Mouse (Mus musculus) limb, embryonic 11.5 days (tissue): Measurements from ENCODE around the gene Cadps. TPM values are rescaled to one million over a fixed set of nuclear protein-coding genes. Genes with fewer than 3 reads are reported as not detected.

Source experiments
- ATAC-seq: fragments of 200-750 bp; cut with Nextera tagmentation; 2 replicates; pipeline ENCODE4 v1.8.0; 2017; ENCODE audit warnings: low read depth; ENCODE audit not compliant: insufficient number of reproducible peaks, low FRiP score, low TSS enrichment
- DNase-seq: peaks from one replicate; pipeline ENCODE4 v3.0.0-alpha.2; 2015; ENCODE audit warnings: low spot score
- H3K27ac ChIP-seq: fragments of 300-500 bp; sonication (generic); replicated peaks from 2 replicates; pipeline ENCODE4 v1.5.1; 2014; ENCODE audit warnings: low read depth, mild to moderate bottlenecking, low read length
- H3K27me3 ChIP-seq: fragments of 300-500 bp; sonication (generic); 2 replicates; pipeline ENCODE4 v1.6.1; 2014; ENCODE audit warnings: mild to moderate bottlenecking, low read length, mixed read lengths; ENCODE audit not compliant: control insufficient read depth, insufficient read depth
- H3K36me3 ChIP-seq: fragments of 300-500 bp; sonication (generic); 2 replicates; pipeline ENCODE4 v1.6.1; 2014; ENCODE audit warnings: mild to moderate bottlenecking, low read length, moderate library complexity, mixed read lengths; ENCODE audit not compliant: control insufficient read depth, insufficient read depth
- H3K4me1 ChIP-seq: fragments of 300-500 bp; sonication (generic); 2 replicates; pipeline ENCODE4 v1.6.1; 2014; ENCODE audit warnings: low read length, mixed read lengths; ENCODE audit not compliant: control insufficient read depth, insufficient read depth
- H3K4me2 ChIP-seq: fragments of 300-500 bp; sonication (generic); 2 replicates; pipeline ENCODE4 v1.6.1; 2014; ENCODE audit warnings: low read depth, mild to moderate bottlenecking, moderate library complexity; ENCODE audit not compliant: severe bottlenecking
- H3K4me3 ChIP-seq: fragments of 300-500 bp; sonication (generic); 2 replicates; pipeline ENCODE4 v1.5.1; 2014; ENCODE audit warnings: low read depth, low read length
- H3K9ac ChIP-seq: fragments of 300-500 bp; sonication (generic); 2 replicates; pipeline ENCODE4 v1.6.1; 2014; ENCODE audit warnings: mild to moderate bottlenecking, low read length
- H3K9me3 ChIP-seq: fragments of 300-500 bp; sonication (generic); 2 replicates; pipeline ENCODE4 v1.6.1; 2016; ENCODE audit warnings: low read length; ENCODE audit not compliant: control insufficient read depth
- WGBS: fragments of 180-500 bp; shearing (Covaris S2); extraction: QIAGEN DNeasy Blood & Tissue Kit; methylation state at CpG from one replicate; pipeline ENCODE4 v1.1.7; 2014; 5-methylcytosine and 5-hydroxymethylcytosine counted together
- polyA plus RNA-seq: library from polyadenylated mRNA; unstranded; fragments of >200 nt; fragmentation: Nextera tagmentation; extraction: Ambion mirVana; gene quantifications from 2 replicates; pipeline ENCODE4 v1.2.1, GENCODE M21; 2014

The Cadps gene
- polyA plus RNA-seq, 1 experiment from 2014 or later = 0.36 TPM

DNA sequence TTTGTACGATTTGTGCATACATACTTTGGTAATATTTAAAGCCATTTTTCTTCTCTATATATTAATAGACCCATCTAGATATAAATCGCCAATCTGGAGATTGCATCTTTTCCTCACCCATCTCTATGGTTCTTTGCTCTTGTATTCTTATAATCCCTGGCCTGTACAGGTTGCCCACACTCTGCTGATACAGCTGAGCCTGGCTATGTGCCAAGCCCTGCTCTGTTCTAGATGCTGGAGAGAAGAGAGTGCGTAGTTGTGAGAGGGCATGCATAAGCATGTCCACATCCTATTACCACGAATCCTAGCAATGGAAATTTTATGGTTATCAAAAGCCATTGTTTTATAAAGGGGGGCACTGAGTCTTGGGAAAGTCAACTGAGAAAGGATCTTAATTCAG, 360.7 kb downstream of the Cadps start:
- no peaks in the 10 kb centered on the region for H3K27me3 ChIP-seq
- 88% methylated on average over 4 of the region's 4 CpGs for WGBS

DNA sequence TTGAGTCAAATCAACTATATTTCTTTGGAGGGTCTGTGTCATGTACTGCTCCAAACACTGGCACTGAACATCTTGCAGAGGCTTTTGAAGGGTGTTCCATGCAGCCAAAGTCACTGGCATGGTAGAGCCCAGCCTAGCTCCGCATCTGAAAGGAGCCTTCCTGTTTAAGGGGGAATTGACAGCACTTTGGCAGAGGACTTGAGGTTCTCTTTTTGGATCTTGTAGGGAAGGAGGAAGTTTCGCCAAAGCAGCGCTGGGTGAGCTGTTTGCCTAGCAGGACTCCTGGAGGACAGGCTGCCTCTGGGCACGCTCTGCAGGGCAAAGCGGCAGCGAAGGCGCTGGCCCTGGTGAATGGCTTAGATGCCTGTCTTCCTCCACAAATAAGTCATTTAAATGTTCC, 363.2 kb downstream of the Cadps start:
- DNase-seq (no peak), ATAC-seq (no peak)
- H3K4me2 ChIP-seq = no peak overlapping the region
- H3K36me3 ChIP-seq = no peaks in the 10 kb centered on the region
- 54% methylated on average over 7 of the region's 7 CpGs for WGBS
- H3K4me1 ChIP-seq = 0 out of 2 replicates have a peak, but pooled peaks cover 2% of the 10 kb centered on the region
- H3K9ac ChIP-seq = no peak overlapping the region
- H3K4me3 ChIP-seq = no peak overlapping the region
- no peaks in the 10 kb centered on the region for H3K9me3 ChIP-seq
- no peak overlapping the region for H3K27ac ChIP-seq
- no peaks in the 10 kb centered on the region for H3K27me3 ChIP-seq

More for the DNA sequence above, 360.7 kb downstream of the Cadps start:
- H3K4me1 ChIP-seq = no peaks in the 10 kb centered on the region
- H3K9ac ChIP-seq = no peak overlapping the region
- DNase-seq (no peak), ATAC-seq (no peak)
- no peak overlapping the region for H3K4me3 ChIP-seq
- no peaks in the 10 kb centered on the region for H3K36me3 ChIP-seq
- H3K4me2 ChIP-seq = no peak overlapping the region
- no peaks in the 10 kb centered on the region for H3K9me3 ChIP-seq
- H3K27ac ChIP-seq = no peak overlapping the region

DNA sequence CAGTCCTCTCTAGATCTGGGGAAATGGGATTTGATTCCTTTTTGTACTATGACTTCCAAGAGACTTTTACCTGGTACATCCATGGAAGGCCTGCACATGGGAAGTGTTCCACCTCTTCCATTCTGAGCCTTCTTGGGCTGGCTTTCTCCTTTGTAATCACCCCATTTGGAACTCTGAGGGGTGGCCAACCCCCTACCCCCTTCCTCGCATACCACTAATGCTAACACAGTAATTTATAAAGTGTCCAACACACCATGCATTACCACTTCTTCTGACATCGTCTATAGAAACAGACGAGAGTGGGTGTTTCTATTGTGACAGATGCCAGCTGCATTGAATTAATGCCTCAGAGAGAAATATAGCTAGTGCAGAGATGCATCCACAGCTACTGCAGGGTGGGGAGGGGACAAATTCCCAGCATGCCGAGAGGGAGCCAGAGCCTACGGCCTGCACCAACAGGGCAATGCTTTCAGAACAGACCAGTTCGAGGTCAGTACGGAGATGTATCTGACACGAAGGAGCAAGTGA, 367.8 kb downstream of the Cadps start:
- ATAC-seq = no peak
- 36% methylated on average over 8 of the region's 8 CpGs for WGBS
- no peak overlapping the region for H3K27ac ChIP-seq

DNA sequence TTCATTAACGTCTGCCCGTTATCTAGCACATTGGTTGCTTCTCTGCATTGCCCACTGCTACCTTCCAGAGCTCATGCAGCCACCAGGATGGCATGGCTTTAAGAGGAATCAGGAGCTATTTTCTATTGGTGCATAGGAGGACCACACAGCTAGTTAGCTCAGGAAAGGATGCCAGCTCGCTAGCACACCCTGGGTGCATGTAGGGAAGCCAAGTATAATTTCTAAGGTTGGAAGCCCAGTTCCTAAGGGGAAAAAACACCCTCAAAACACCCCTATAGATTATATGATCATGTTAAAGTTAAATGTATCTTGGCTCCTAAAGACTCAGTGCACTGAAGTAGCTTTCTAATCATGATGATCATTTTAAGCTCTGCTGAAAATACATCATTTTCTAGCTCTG, 372.1 kb downstream of the Cadps start:
- H3K9me3 ChIP-seq = no peaks in the 10 kb centered on the region
- no peak overlapping the region for H3K4me3 ChIP-seq
- no peak overlapping the region for H3K9ac ChIP-seq
- no peak overlapping the region for H3K27ac ChIP-seq
- no peak overlapping the region for H3K4me2 ChIP-seq
- 63% methylated on average over 3 of the region's 3 CpGs for WGBS
- H3K36me3 ChIP-seq = no peaks in the 10 kb centered on the region
- DNase-seq = no peak
- H3K4me1 ChIP-seq = 0 out of 2 replicates have a peak, but pooled peaks cover 2% of the 10 kb centered on the region
- H3K27me3 ChIP-seq = no peaks in the 10 kb centered on the region
- ATAC-seq = no peak

More for the DNA sequence above, 367.8 kb downstream of the Cadps start:
- Histone ChIP-seq H3K9me3 (no peaks in the 10 kb centered on the region), H3K9ac (no peak overlapping the region), H3K4me3 (no peak overlapping the region), H3K4me2 (no peak overlapping the region), H3K36me3 (no peaks in the 10 kb centered on the region), H3K27me3 (no peaks in the 10 kb centered on the region), H3K4me1 (0 out of 2 replicates have a peak, but pooled peaks cover 2% of the 10 kb centered on the region)
- DNase-seq = no peak

DNA sequence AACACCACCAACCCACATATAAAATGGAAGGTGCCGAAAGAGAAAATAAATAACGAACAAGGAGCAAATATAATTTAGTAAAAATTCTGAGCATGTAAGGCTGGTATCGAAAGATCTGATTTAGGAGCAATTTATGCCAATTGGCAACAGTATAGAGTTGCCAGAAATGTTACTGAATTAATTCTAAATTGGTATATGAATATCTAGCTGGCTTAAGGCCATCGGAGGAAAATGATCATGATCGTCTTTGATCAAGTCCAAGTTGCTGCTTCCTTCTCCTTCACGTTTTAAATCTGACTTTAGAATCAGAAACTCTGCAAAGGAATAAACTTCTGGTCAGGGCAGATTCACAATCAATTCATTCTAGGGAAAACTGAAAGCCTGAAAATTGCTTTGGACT, 374.0 kb downstream of the Cadps start:
- Histone ChIP-seq H3K36me3 (no peaks in the 10 kb centered on the region), H3K27me3 (no peaks in the 10 kb centered on the region), H3K4me2 (no peak overlapping the region), H3K4me3 (no peak overlapping the region), H3K9ac (no peak overlapping the region), H3K4me1 (no peaks in the 10 kb centered on the region), H3K27ac (no peak overlapping the region), H3K9me3 (no peaks in the 10 kb centered on the region)
- DNase-seq = no peak
- 90% methylated on average over 6 of the region's 6 CpGs for WGBS
- no peak for ATAC-seq

DNA sequence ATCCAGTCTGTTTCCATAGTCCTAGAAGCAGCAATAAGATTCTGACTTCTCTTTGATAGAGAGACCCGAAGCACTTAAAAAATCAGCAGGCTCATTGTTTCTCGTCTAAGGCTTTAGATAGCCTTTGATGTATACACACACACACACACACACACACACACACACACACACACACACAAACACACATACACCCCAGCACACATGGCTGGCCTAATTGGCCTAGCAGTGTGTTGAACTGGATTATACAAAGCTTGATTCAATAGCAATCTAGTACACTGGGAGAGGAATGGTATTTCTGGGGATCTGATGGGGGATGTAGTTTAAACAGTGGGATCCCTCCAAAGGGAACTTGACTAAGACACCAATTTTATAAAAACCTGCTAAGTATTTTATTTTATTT, 381.9 kb downstream of the Cadps start:
- no peak overlapping the region for H3K27ac ChIP-seq
- no peaks in the 10 kb centered on the region for H3K36me3 ChIP-seq
- no peak overlapping the region for H3K9ac ChIP-seq
- no peaks in the 10 kb centered on the region for H3K27me3 ChIP-seq
- no peak for DNase-seq
- no peak overlapping the region for H3K4me2 ChIP-seq
- no peak overlapping the region for H3K4me3 ChIP-seq
- 45% methylated on average over 2 of the region's 2 CpGs for WGBS
- no peak for ATAC-seq
- H3K4me1 ChIP-seq = no peaks in the 10 kb centered on the region
- no peaks in the 10 kb centered on the region for H3K9me3 ChIP-seq

DNA sequence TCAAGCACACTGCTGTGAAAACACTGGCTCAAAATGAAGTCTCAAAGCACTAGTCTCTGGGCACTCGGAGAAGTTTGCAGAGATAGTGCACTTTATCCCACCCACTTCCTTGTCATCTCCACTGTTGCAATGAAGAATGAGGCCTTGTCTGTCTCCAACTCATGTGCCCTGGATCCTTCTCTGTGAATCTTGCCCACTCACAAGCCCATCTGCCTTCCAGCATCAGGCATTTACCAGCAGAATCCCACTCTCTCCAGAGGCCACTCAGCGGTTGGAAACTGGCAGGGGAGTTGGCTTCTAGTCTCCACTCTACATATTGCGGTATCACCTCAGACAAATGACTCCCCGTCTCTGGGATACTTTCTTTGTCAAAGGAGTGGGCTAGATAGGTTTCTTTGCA, 384.9 kb downstream of the Cadps start:
- DNase-seq = no peak
- no peak overlapping the region for H3K27ac ChIP-seq
- no peak overlapping the region for H3K4me3 ChIP-seq
- no peaks in the 10 kb centered on the region for H3K9me3 ChIP-seq
- 93% methylated on average over 4 of the region's 4 CpGs for WGBS
- ATAC-seq = no peak
- no peak overlapping the region for H3K4me2 ChIP-seq
- no peaks in the 10 kb centered on the region for H3K4me1 ChIP-seq
- no peaks in the 10 kb centered on the region for H3K36me3 ChIP-seq
- H3K27me3 ChIP-seq = no peaks in the 10 kb centered on the region
- H3K9ac ChIP-seq = no peak overlapping the region

DNA sequence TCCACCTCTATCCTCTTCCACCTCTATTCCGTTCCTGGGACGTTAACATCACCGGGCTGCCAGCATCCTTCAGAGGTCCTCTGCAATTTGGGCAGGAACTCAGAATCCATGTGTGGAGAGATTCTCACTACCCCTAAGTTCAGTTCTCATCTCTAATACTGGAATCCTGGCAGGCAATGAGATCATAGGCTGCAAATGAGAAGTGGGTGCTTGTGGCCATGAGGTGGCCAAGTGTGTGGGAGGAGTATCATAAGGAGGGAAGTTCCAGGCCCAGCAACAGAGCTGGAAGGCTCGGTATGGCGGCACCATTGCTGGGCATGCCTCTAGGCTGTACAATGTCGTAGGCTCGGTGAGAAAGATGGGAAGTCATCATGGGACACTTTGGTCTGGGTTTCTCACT, 385.5 kb downstream of the Cadps start:
- Histone ChIP-seq H3K36me3 (no peaks in the 10 kb centered on the region), H3K9ac (no peak overlapping the region), H3K4me3 (no peak overlapping the region), H3K27ac (no peak overlapping the region), H3K4me2 (no peak overlapping the region), H3K4me1 (no peaks in the 10 kb centered on the region), H3K27me3 (no peaks in the 10 kb centered on the region), H3K9me3 (no peaks in the 10 kb centered on the region)
- DNase-seq = no peak
- 80% methylated on average over 7 of the region's 7 CpGs for WGBS
- no peak for ATAC-seq

DNA sequence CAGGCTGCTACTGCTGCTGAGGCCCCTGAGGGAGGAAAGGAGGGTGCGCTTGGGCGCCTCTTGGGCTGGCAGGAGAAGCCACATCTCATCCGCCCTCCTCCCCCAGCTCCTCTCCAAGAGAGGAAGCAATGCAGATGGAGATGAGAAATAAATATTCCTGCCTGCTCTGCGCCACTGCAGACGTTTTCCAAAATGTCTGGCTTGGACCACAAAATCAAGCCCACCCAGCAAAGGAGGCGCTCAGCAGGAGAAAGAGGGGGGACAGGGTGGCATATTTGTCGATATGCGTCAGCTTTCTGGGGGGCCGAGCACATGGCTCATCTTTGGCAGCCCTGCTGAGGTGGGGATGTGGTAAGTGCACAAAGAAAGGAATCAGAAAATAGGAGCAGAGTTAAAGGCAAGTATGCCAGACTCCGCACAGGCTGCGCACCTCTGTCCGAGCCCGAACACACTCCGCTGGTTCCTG, 385.9 kb downstream of the Cadps start:
- WGBS = 82% methylated on average over 14 of the region's 14 CpGs
- H3K36me3 ChIP-seq = no peaks in the 10 kb centered on the region
- H3K4me3 ChIP-seq = no peak overlapping the region
- DNase-seq (no peak), ATAC-seq (no peak)
- H3K4me1 ChIP-seq = no peaks in the 10 kb centered on the region
- no peak overlapping the region for H3K27ac ChIP-seq
- H3K9me3 ChIP-seq = no peaks in the 10 kb centered on the region
- H3K27me3 ChIP-seq = no peaks in the 10 kb centered on the region
- H3K4me2 ChIP-seq = no peak overlapping the region
- no peak overlapping the region for H3K9ac ChIP-seq
